Mouse (Mus musculus): ENCODE measurements at regions not wholly inside any gene's neighbourhood (a gene's known extent, or its start where the extent isn't known, plus 50 kb on each side); places are given as distances from the start of the nearest gene placed in this dataset.

DNA sequence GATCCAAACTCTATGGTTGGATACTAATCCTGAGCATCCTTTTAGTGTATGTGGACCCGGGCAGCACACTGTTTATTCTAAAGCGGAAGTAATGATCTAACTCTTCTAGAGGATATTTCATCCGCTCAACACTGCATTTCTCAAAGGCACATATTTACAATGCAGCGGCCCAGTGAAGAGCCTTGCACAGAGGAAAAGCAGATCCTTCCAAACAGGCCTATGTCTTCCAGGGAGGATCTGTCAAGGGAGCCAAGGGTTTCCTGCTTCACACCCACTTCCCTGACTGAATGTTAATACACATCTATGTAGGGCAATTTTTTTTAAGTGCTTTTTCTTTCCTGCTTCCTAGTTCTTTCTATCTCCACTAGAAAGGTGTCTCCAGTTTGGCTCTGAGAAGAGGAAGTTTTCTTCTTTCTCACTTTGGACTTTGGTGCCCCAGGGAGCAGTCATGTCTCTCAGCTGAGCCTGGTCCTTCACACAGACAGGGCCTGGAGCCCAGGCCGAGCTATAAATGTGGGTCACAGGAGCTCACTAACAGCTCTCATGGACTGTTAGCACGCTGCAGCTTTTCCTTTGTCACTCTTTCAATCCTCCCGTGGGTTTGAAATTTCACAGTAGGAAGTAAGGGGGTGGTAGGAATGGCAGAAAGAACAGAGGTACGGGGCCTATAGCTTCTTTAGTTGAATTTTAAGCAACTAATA lies 323.2 kb upstream of the Smim15 start:
- H3K27ac ChIP-seq (ENCODE audit: low read depth, low read length) = no peak overlapping the region
- H3K27me3 ChIP-seq (ENCODE audit: control insufficient read depth, insufficient read depth, low read length) = no peaks in the 10 kb centered on the region
- no peak for ATAC-seq (ENCODE audit: low FRiP score, low TSS enrichment)
- H3K4me3 ChIP-seq (ENCODE audit: low read length) = no peak overlapping the region
- WGBS = 68% methylated on average over 8 of the region's 8 CpGs
- H3K4me2 ChIP-seq (replicated peaks; ENCODE audit: low read depth, low read length) = no peak overlapping the region
- no peak overlapping the region for H3K9ac ChIP-seq (ENCODE audit: low read depth, low read length)
- peaks cover 8% of the 10 kb centered on the region; the same call in 1 of the 2 replicates for H3K36me3 ChIP-seq (ENCODE audit: control insufficient read depth, insufficient read depth, low read length)
- H3K4me1 ChIP-seq (ENCODE audit: control insufficient read depth, insufficient read depth, low read length) = no peaks in the 10 kb centered on the region
- H3K9me3 ChIP-seq (ENCODE audit: control insufficient read depth, low read length) = no peaks in the 10 kb centered on the region

- Histone ChIP-seq H3K4me1 (ENCODE audit: control insufficient read depth, insufficient read depth, low read length) (no peaks in the 10 kb centered on the region), H3K9ac (ENCODE audit: low read depth, low read length) (no peak overlapping the region), H3K4me2 (replicated peaks; ENCODE audit: low read depth, low read length) (no peak overlapping the region), H3K27me3 (ENCODE audit: control insufficient read depth, insufficient read depth, low read length) (no peaks in the 10 kb centered on the region), H3K27ac (ENCODE audit: low read depth, low read length) (no peak overlapping the region), H3K9me3 (ENCODE audit: control insufficient read depth, low read length) (no peaks in the 10 kb centered on the region), H3K4me3 (ENCODE audit: low read length) (no peak overlapping the region), H3K36me3 (ENCODE audit: control insufficient read depth, insufficient read depth, low read length) (no peaks in the 10 kb centered on the region)
- WGBS = 51% methylated on average over 14 of the region's 14 CpGs
- no peak for ATAC-seq (ENCODE audit: low FRiP score, low TSS enrichment)
Observed at GRCm38 (mm10) chr13:107718973-107719620, 325.1 kb upstream of the Smim15 start.

DNA sequence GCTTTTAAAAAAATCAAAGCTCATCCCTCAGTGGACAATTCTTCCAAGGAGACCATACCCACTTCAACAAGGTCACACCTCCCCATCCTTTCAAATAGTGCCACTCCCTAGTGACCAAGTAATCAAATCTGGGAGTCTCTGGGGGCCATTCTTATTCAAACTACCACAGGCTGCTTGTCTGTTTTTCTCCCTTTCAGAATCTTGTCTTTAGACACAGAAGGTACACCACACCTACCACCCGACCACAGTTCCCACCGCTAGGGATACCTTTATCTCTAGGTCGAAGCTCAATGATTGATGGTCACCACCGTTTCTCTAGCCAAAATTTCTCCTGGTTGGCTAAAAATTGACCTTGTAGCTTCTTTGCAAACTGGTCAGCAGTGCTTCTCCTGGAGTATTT lies 328.6 kb upstream of the Smim15 start:
- no peaks in the 10 kb centered on the region for H3K9me3 ChIP-seq (ENCODE audit: control insufficient read depth, low read length)
- no peak overlapping the region for H3K9ac ChIP-seq (ENCODE audit: low read depth, low read length)
- no peaks in the 10 kb centered on the region for H3K36me3 ChIP-seq (ENCODE audit: control insufficient read depth, insufficient read depth, low read length)
- H3K4me1 ChIP-seq (ENCODE audit: control insufficient read depth, insufficient read depth, low read length) = no peaks in the 10 kb centered on the region
- no peak overlapping the region for H3K4me3 ChIP-seq (ENCODE audit: low read length)
- WGBS = 88% methylated on average over 4 of the region's 4 CpGs
- H3K4me2 ChIP-seq (replicated peaks; ENCODE audit: low read depth, low read length) = no peak overlapping the region
- no peaks in the 10 kb centered on the region for H3K27me3 ChIP-seq (ENCODE audit: control insufficient read depth, insufficient read depth, low read length)
- ATAC-seq (ENCODE audit: low FRiP score, low TSS enrichment) = no peak
- no peak overlapping the region for H3K27ac ChIP-seq (ENCODE audit: low read depth, low read length)

DNA sequence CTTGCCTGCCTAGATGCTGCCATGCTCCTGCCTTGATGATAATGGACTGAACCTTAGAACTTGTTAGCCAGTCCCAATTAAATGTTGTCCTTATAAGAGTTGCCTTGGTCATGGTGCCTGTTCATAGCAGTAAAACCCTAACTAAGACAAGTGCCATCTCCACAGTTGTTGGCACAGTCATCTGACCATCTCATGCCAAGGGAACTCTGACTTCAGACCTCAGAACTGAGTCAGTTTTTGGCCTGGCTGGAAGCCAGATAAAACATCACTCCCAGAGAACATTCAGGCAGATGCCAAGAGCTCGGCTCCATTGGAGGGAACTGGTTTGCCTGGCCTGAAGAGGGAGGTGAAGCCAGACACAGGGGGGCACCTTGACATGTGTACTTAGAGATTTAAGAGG lies 330.2 kb upstream of the Smim15 start:
- no peak for ATAC-seq (ENCODE audit: low FRiP score, low TSS enrichment)
- Histone ChIP-seq H3K4me1 (ENCODE audit: control insufficient read depth, insufficient read depth, low read length) (no peaks in the 10 kb centered on the region), H3K9ac (ENCODE audit: low read depth, low read length) (no peak overlapping the region), H3K9me3 (ENCODE audit: control insufficient read depth, low read length) (no peaks in the 10 kb centered on the region), H3K4me2 (replicated peaks; ENCODE audit: low read depth, low read length) (no peak overlapping the region), H3K27ac (ENCODE audit: low read depth, low read length) (no peak overlapping the region), H3K36me3 (ENCODE audit: control insufficient read depth, insufficient read depth, low read length) (no peaks in the 10 kb centered on the region), H3K4me3 (ENCODE audit: low read length) (no peak overlapping the region), H3K27me3 (ENCODE audit: control insufficient read depth, insufficient read depth, low read length) (no peaks in the 10 kb centered on the region)
- WGBS = 58% methylated on average over 1 of the region's 1 CpGs

- 84% methylated on average over 4 of the region's 4 CpGs for WGBS
- no peaks in the 10 kb centered on the region for H3K36me3 ChIP-seq (ENCODE audit: control insufficient read depth, insufficient read depth, low read length)
- H3K27me3 ChIP-seq (ENCODE audit: control insufficient read depth, insufficient read depth, low read length) = no peaks in the 10 kb centered on the region
- H3K4me1 ChIP-seq (ENCODE audit: control insufficient read depth, insufficient read depth, low read length) = no peaks in the 10 kb centered on the region
- H3K27ac ChIP-seq (ENCODE audit: low read depth, low read length) = no peak overlapping the region
- H3K9ac ChIP-seq (ENCODE audit: low read depth, low read length) = no peak overlapping the region
- H3K4me3 ChIP-seq (ENCODE audit: low read length) = no peak overlapping the region
- ATAC-seq (ENCODE audit: low FRiP score, low TSS enrichment) = no peak
- H3K4me2 ChIP-seq (replicated peaks; ENCODE audit: low read depth, low read length) = no peak overlapping the region
- H3K9me3 ChIP-seq (ENCODE audit: control insufficient read depth, low read length) = no peaks in the 10 kb centered on the region
Observed at GRCm38 (mm10) chr13:107711341-107711994, 332.8 kb upstream of the Smim15 start.

DNA sequence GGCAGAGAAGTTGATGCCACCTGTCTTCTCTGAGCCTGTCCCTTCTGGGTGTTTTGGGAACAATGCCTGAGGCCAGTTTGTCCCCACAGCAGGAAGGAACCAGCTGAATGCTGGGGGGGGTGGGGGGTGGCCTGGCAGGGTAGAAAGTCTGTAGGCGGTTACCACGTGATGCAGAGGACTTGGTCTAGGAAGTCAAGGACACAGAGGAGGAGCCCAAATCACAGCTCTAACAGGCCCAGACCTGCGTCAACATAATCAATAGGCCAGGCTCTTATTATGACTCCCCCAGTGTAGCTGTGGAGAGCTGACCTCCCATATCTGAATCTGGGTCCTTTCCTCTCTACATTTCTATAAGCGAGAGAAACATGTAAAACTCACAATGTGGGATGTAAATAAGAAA lies 333.9 kb upstream of the Smim15 start:
- H3K27ac ChIP-seq (ENCODE audit: low read depth, low read length) = no peak overlapping the region
- no peak overlapping the region for H3K4me3 ChIP-seq (ENCODE audit: low read length)
- H3K9ac ChIP-seq (ENCODE audit: low read depth, low read length) = no peak overlapping the region
- H3K27me3 ChIP-seq (ENCODE audit: control insufficient read depth, insufficient read depth, low read length) = no peaks in the 10 kb centered on the region
- H3K9me3 ChIP-seq (ENCODE audit: control insufficient read depth, low read length) = no peaks in the 10 kb centered on the region
- ATAC-seq (ENCODE audit: low FRiP score, low TSS enrichment) = no peak
- H3K36me3 ChIP-seq (ENCODE audit: control insufficient read depth, insufficient read depth, low read length) = no peaks in the 10 kb centered on the region
- 82% methylated on average over 4 of the region's 4 CpGs for WGBS
- no peaks in the 10 kb centered on the region for H3K4me1 ChIP-seq (ENCODE audit: control insufficient read depth, insufficient read depth, low read length)
- no peak overlapping the region for H3K4me2 ChIP-seq (replicated peaks; ENCODE audit: low read depth, low read length)

DNA sequence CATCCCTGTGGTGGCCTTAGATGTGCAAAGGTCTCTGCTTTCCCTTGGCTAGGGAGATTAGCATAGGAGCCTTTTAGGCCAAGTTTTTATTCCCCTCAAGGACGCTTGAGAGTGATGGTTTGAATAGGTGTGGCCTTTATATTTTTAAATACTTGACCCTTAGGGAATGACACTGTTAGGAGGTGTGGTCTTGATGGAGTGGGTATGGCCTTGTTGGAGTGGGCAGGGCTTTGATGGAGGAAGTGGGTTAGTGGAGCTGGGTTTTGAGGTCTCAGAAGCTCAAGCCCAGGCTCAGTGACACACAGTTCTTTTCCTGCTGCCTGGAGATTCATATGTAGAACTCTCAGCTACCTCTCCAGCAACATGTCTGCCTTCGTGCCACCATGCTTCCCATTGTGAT lies 334.4 kb upstream of the Smim15 start:
- H3K4me3 ChIP-seq (ENCODE audit: low read length) = no peak overlapping the region
- H3K36me3 ChIP-seq (ENCODE audit: control insufficient read depth, insufficient read depth, low read length) = no peaks in the 10 kb centered on the region
- H3K9me3 ChIP-seq (ENCODE audit: control insufficient read depth, low read length) = no peaks in the 10 kb centered on the region
- H3K4me1 ChIP-seq (ENCODE audit: control insufficient read depth, insufficient read depth, low read length) = no peaks in the 10 kb centered on the region
- no peaks in the 10 kb centered on the region for H3K27me3 ChIP-seq (ENCODE audit: control insufficient read depth, insufficient read depth, low read length)
- no peak overlapping the region for H3K4me2 ChIP-seq (replicated peaks; ENCODE audit: low read depth, low read length)
- no peak overlapping the region for H3K27ac ChIP-seq (ENCODE audit: low read depth, low read length)
- ATAC-seq (ENCODE audit: low FRiP score, low TSS enrichment) = no peak
- 58% methylated on average over 2 of the region's 2 CpGs for WGBS
- H3K9ac ChIP-seq (ENCODE audit: low read depth, low read length) = no peak overlapping the region

DNA sequence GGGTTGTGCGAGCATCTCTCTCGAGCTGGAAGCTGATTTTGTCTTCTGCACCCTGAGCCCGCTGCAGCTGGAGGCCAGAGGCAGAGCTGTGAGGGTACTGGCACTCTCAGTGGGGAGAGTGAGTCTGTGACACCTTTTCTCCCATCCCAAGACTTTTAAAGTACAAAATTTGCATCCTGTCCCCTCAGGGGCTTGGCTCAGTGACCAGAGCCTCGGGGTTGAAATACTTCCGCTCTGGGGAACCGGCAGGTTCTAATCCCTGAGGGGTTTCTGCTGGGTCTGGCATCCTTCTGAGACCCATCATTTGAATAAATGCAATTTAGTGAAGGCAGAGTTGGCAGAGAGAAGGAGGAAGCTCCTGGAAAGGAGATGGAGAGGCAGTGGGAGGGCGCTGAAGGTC lies 340.5 kb upstream of the Smim15 start:
- no peak overlapping the region for H3K4me3 ChIP-seq (ENCODE audit: low read length)
- ATAC-seq (ENCODE audit: low FRiP score, low TSS enrichment) = no peak
- H3K27me3 ChIP-seq (ENCODE audit: control insufficient read depth, insufficient read depth, low read length) = no peaks in the 10 kb centered on the region
- H3K9me3 ChIP-seq (ENCODE audit: control insufficient read depth, low read length) = no peaks in the 10 kb centered on the region
- H3K36me3 ChIP-seq (ENCODE audit: control insufficient read depth, insufficient read depth, low read length) = no peaks in the 10 kb centered on the region
- no peak overlapping the region for H3K27ac ChIP-seq (ENCODE audit: low read depth, low read length)
- H3K9ac ChIP-seq (ENCODE audit: low read depth, low read length) = no peak overlapping the region
- no peak overlapping the region for H3K4me2 ChIP-seq (replicated peaks; ENCODE audit: low read depth, low read length)
- WGBS = 62% methylated on average over 7 of the region's 7 CpGs
- H3K4me1 ChIP-seq (ENCODE audit: control insufficient read depth, insufficient read depth, low read length) = peaks cover 11% of the 10 kb centered on the region; the same call in 1 of the 2 replicates
